Mouse (Mus musculus): ENCODE measurements around the gene Ctss. TPM values are rescaled to one million over a fixed set of nuclear protein-coding genes. Genes with fewer than 3 reads are reported as not detected.

The Ctss gene
- polyA plus RNA-seq (2015; fragmentation: Nextera tagmentation; extraction: Ambion mirVana), result 11.1 and 12.9 TPM in 2 replicates

DNA sequence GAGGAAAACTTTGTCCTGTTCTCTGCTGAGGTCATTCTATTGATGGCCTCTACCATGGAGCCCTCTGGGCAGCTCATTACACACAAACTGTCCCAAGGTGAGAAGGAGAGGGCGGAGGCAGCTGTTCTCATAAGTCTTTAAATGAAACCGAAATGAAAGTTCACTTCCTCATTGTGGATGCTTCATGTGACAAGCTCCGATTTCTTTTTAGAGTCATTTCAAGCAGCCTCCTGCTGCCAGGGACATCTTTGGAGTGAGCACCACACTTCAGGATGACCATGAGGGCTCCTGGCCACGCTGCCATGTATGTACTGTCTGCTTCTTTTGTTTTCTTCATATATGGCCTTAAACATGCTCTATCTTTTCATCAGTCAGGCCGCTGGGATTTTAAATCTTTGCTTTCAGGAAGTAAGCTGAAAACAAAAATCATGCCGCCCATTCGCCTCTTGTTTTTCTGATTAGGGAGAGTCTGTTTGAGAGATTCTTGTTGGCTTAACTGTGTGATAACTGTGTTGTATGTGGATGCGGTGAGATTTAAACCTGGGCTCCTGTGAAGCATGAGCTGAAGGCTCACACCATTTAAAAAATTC, at the start of gene Ctss:
Gene Ctss (plus strand): TSS at position 165 of the 590 bp plus-strand sequence.
- Histone ChIP-seq H3K4me1 (no peaks in the 10 kb centered on the region), H3K27me3 (replicated peaks) (no peaks in the 10 kb centered on the region), H3K36me3 (replicated peaks) (no peaks in the 10 kb centered on the region), H3K27ac (no peak within 1 kb of the TSS), H3K9ac (no peak within 1 kb of the TSS), H3K4me3 (no peak within 1 kb of the TSS), H3K9me3 (no peaks in the 10 kb centered on the region), H3K4me2 (no peak within 1 kb of the TSS)
- 91% methylated on average over 8 of the region's 8 CpGs for WGBS
- no peak for ATAC-seq (replicated peaks)

DNA sequence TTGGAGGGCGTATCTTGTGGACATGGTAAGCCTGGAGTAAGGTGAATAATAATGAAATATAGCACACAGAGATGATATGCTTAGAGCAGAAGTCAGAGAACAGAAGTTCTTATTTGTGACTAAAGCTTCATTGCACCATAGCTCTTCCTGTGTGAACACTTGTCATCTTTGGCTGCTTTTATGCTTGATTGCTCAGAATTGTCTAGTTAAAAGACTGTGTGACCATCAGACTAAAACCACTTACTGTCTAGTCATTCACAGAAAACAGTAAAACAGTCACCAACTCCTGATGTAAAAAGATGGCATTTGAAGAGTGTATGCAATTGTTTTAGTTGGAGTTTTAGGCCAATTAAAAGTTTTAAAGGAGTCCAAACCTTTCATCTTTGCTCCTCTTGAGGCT, 47.6 kb upstream of the Ctss start:
- Histone ChIP-seq H3K9ac (no peak overlapping the region), H3K27ac (no peak overlapping the region), H3K4me1 (no peaks in the 10 kb centered on the region), H3K36me3 (replicated peaks) (peaks cover 33% of the 10 kb centered on the region; the same call in 1 of the 2 replicates), H3K27me3 (replicated peaks) (no peaks in the 10 kb centered on the region), H3K4me2 (no peak overlapping the region), H3K9me3 (no peaks in the 10 kb centered on the region), H3K4me3 (no peak overlapping the region)
- ATAC-seq (replicated peaks), result no peak
- WGBS, result 92% methylated on average over 1 of the region's 1 CpGs

DNA sequence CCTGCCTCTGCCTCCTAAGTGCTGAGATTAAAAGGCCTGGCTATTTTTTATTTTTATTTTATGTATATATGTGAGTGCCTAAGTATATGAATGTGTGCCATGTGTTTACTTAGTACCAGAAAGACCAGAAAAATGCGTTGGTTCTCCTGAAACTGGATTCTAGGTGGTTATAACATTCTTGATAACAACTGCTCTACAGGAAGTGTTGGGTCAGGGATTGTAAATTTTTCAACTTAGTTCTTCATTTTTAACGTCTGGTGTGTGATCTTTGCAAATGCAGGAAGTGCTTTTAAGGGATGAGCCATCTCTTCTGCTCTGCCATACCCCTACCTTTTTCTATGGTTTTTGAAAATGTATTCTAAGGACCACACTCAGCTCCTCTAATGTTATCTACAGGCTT, 40.2 kb upstream of the Ctss start:
- no peaks in the 10 kb centered on the region for H3K4me1 ChIP-seq
- 96% methylated on average over 2 of the region's 2 CpGs for WGBS
- H3K27me3 ChIP-seq (replicated peaks), result no peaks in the 10 kb centered on the region
- no peak overlapping the region for H3K9ac ChIP-seq
- H3K9me3 ChIP-seq, result no peaks in the 10 kb centered on the region
- no peak for ATAC-seq (replicated peaks)
- H3K27ac ChIP-seq, result no peak overlapping the region
- H3K4me2 ChIP-seq, result no peak overlapping the region
- no peak overlapping the region for H3K4me3 ChIP-seq
- H3K36me3 ChIP-seq (replicated peaks), result peaks cover 40% of the 10 kb centered on the region

DNA sequence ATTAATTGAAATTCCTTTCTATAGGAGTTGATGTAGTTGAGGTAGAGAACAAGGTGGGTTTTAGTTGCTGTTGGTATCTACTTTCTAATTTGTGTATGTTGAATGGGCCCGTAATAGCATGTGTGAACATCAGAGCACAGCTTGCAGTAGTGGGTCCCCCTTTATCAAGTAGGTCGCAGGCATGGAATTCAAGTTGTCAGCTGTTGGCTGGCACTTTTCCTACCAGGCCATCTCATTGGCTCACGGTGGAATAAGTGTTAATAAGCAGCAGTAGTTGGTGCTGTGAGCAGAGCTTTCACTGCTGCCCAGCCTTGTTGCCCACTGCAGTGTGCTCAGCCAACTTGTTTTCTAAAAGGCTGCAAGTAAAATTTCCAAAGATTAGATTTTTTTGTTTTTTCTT, 37.9 kb upstream of the Ctss start:
- H3K4me1 ChIP-seq, result no peaks in the 10 kb centered on the region
- H3K4me3 ChIP-seq, result no peak overlapping the region
- no peak overlapping the region for H3K27ac ChIP-seq
- peaks cover 40% of the 10 kb centered on the region for H3K36me3 ChIP-seq (replicated peaks)
- no peaks in the 10 kb centered on the region for H3K27me3 ChIP-seq (replicated peaks)
- H3K9me3 ChIP-seq, result no peaks in the 10 kb centered on the region
- no peak overlapping the region for H3K9ac ChIP-seq
- no peak overlapping the region for H3K4me2 ChIP-seq
- no peak for ATAC-seq (replicated peaks)
- 92% methylated on average over 3 of the region's 3 CpGs for WGBS

DNA sequence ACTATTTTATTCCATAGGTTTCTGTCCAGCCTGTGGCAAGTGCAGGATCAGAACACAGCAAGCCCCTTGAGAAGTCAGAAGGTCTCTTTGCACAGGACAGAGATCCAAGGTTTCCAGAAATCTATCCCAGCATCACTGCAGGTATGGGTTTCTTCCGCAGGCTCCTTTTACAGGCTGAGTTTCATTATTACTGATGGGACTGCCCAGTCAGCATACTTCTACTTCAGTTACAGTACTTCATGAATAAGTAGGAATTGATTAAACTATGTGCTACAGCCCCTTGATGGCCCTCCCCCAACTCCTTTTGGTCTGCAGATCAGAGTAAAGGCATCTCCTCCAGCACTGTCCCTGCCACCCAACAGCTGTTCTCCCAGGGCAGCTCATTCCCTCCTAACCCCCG, 36.3 kb upstream of the Ctss start:
- no peak for ATAC-seq (replicated peaks)
- no peak overlapping the region for H3K27ac ChIP-seq
- H3K36me3 ChIP-seq (replicated peaks), result peaks cover 40% of the 10 kb centered on the region
- H3K4me2 ChIP-seq, result no peak overlapping the region
- no peak overlapping the region for H3K9ac ChIP-seq
- no peaks in the 10 kb centered on the region for H3K27me3 ChIP-seq (replicated peaks)
- no peaks in the 10 kb centered on the region for H3K4me1 ChIP-seq
- WGBS, result 97% methylated on average over 2 of the region's 2 CpGs
- H3K4me3 ChIP-seq, result no peak overlapping the region
- no peaks in the 10 kb centered on the region for H3K9me3 ChIP-seq

DNA sequence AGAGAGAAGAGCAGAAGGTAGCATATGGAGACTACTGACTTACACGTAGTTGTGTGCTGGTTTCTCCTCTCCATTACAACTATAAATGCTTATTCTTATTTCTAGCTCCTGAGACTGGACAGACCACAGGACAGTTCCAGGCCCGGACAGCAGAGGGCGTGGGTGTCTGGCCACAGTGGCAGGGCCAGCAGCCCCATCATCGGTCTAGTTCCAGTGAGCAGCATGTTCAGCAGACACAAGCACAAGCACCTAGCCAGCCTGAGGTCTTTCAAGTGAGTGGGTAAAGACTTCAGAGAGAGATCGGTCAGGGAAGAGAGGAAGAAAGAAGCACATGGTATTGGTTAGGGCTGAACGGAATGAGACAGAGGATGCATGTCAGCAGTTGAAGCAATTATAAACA, 32.2 kb upstream of the Ctss start:
- WGBS, result 66% methylated on average over 6 of the region's 6 CpGs
- ATAC-seq (replicated peaks), result no peak
- peaks cover 17% of the 10 kb centered on the region for H3K36me3 ChIP-seq (replicated peaks)

DNA sequence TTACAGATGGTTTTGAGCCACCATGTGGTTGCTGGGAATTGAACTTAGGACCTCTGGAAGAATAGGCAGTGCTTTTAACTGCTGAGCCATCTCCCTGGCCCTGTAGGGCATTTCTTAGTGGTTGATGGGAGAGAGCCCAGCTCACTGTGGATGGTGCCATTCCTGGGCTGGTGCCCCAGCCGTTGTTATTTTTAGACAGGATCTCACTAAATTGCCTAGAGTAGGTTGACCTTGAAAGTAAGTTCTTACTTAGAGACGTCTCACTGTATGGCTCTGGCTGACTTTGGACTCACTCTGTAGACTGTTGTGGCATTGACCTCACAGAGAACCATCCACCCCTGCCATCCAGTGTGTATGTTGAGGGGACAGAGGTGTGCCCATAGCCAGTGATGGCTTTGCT, 28.4 kb upstream of the Ctss start:
- 95% methylated on average over 2 of the region's 2 CpGs for WGBS
- H3K27me3 ChIP-seq (replicated peaks), result no peaks in the 10 kb centered on the region

More for the DNA sequence above, 32.2 kb upstream of the Ctss start:
- H3K4me3 ChIP-seq, result no peak overlapping the region
- no peak overlapping the region for H3K9ac ChIP-seq
- no peaks in the 10 kb centered on the region for H3K9me3 ChIP-seq
- no peak overlapping the region for H3K27ac ChIP-seq
- no peaks in the 10 kb centered on the region for H3K27me3 ChIP-seq (replicated peaks)
- no peaks in the 10 kb centered on the region for H3K4me1 ChIP-seq
- H3K4me2 ChIP-seq, result no peak overlapping the region

DNA sequence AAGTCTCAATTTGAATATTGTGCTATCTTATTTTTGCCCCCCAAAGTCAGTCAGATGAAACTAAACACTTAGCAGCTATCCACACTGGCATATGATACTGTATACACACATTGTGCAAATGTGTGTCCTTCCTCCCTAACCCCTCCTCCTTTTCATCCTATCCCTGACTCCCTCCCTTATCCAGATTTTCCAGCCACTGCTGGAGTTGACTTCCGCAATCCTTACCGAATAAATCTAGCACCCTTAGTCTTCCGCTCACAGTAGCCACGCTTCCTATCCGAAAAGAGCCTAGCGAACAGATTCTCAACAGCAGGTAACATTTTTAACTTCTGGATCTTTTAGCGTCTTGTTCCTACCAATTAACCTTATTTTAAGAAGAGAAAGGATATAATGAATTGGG, 27.6 kb upstream of the Ctss start, which contains the start of gene Ctsk:
Gene Ctsk (plus strand): TSS at position 233 of the 400 bp plus-strand sequence.
- WGBS, result 88% methylated on average over 7 of the region's 7 CpGs
- no peaks in the 10 kb centered on the region for H3K27me3 ChIP-seq (replicated peaks)
- H3K4me3 ChIP-seq, result no peak within 1 kb of the TSS

More for the DNA sequence above, 28.4 kb upstream of the Ctss start:
- no peak overlapping the region for H3K27ac ChIP-seq
- no peaks in the 10 kb centered on the region for H3K9me3 ChIP-seq
- no peaks in the 10 kb centered on the region for H3K4me1 ChIP-seq
- no peak overlapping the region for H3K9ac ChIP-seq
- H3K4me2 ChIP-seq, result no peak overlapping the region
- H3K4me3 ChIP-seq, result no peak overlapping the region
- no peaks in the 10 kb centered on the region; the same call in none of the 2 replicates for H3K36me3 ChIP-seq (replicated peaks)
- ATAC-seq (replicated peaks), result no peak

DNA sequence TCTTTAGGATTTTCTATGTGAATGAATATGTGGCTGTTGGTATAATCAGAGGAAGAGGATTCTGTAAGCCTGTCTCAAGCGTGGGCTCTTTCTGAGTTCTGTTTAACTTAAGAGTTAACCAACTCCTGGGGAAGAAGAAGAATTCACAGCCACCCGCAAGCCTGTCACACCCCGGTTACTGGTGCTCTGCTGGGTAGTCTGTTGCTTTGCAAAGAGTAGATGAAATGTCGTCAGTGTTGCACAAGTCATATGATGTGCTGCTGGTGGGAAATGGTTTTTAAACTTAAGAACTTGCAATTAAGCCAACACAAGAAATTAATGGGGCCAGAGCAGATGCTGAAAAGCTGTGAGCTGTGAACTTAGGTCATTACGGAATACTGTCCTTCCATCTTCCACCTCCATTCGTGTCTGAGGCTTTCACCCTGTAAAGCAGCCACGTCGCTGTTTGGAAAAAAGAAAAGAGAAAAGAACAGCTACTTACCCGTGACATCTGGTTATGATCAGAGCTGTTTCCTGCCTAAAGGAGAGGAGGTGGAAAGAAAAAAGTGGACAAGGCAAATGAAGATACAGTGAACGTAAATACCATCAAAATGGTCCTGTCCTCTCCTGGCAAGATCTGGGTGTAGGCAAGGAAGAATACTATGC, 27.0 kb upstream of the Ctss start:
- no peak overlapping the region for H3K9ac ChIP-seq
- no peak for ATAC-seq (replicated peaks)
- H3K27me3 ChIP-seq (replicated peaks), result no peaks in the 10 kb centered on the region
- H3K27ac ChIP-seq, result no peak overlapping the region
- H3K36me3 ChIP-seq (replicated peaks), result no peaks in the 10 kb centered on the region; the same call in none of the 2 replicates
- no peaks in the 10 kb centered on the region for H3K9me3 ChIP-seq
- 73% methylated on average over 10 of the region's 10 CpGs for WGBS
- H3K4me2 ChIP-seq, result no peak overlapping the region
- no peak overlapping the region for H3K4me3 ChIP-seq
- no peaks in the 10 kb centered on the region for H3K4me1 ChIP-seq

More for the DNA sequence above, 27.6 kb upstream of the Ctss start, which contains the start of gene Ctsk:
- ATAC-seq (replicated peaks), result no peak
- H3K9me3 ChIP-seq, result no peaks in the 10 kb centered on the region
- H3K27ac ChIP-seq, result no peak within 1 kb of the TSS
- no peaks in the 10 kb centered on the region for H3K4me1 ChIP-seq
- H3K9ac ChIP-seq, result no peak within 1 kb of the TSS
- H3K4me2 ChIP-seq, result no peak within 1 kb of the TSS
- no peaks in the 10 kb centered on the region; the same call in none of the 2 replicates for H3K36me3 ChIP-seq (replicated peaks)

DNA sequence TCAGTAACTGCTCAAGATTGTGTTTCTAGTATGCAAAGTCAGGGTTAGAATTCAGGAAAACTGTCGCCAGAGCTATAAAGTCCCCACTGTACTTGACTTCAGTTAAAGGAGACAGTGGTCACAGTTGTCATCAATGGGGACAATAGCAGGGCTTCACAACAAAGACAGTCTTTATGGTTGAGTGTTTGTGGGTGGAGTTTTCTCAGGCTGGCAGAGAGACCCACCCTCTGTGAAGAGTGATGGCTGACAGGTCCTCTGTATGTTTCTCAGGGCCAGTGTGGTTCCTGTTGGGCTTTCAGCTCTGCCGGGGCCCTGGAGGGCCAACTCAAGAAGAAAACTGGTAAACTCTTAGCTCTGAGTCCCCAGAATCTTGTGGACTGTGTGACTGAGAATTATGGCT, 24.3 kb upstream of the Ctss start:
- Histone ChIP-seq H3K4me1 (no peaks in the 10 kb centered on the region), H3K27me3 (replicated peaks) (no peaks in the 10 kb centered on the region), H3K27ac (no peak overlapping the region), H3K4me3 (no peak overlapping the region), H3K9me3 (no peaks in the 10 kb centered on the region), H3K4me2 (no peak overlapping the region), H3K36me3 (replicated peaks) (no peaks in the 10 kb centered on the region), H3K9ac (no peak overlapping the region)
- no peak for ATAC-seq (replicated peaks)
- 42% methylated on average over 2 of the region's 2 CpGs for WGBS

DNA sequence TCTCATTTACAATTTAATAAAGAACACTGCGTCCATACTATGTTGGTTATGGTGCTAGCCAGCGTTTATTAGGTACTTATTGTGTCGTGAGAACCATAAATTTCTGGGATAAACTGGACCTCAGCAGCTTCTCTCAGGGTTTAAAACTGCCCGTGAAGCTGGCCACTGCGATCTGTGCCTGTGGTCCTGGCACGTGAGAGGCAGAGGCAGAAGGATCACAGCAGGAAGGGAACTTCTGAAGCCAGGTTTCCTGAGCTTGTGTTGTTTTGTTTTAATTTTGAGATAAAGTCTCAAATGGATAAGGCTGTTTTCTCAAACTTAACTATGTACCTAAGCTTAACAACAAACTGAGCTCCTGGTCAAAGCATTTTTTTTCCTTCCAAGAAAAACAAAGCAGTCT, 17.2 kb upstream of the Ctss start:
- WGBS, result 80% methylated on average over 6 of the region's 6 CpGs
- no peak for ATAC-seq (replicated peaks)

DNA sequence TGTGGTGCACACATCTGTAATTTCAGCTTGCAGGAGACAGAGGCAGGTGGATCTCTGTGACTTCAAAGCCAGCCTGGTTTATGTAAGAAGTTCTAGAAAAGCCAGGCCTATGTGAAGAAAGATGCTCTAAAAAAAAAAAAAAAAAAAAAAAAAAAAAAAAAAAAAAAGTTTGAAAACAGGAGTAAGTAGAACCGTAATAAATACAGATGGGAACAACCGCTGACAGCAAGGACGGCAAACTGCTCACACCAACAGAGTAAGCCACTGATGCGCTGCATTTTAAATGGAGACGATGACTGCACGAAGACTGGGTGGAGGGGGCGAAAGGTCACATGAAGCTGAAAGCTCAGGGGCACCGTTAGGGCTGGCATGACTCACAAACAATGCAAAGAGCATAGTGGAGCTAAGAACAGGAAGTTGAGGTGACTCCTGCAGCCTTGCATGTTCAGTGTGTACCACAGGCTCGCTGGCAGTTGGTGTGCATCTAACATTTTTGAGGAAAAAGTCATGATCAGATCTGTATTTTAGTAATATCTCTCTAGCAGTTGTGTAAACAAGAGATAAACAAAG, 14.9 kb upstream of the Ctss start:
- Histone ChIP-seq H3K27me3 (replicated peaks) (no peaks in the 10 kb centered on the region), H3K4me3 (no peak overlapping the region), H3K9ac (no peak overlapping the region), H3K4me1 (no peaks in the 10 kb centered on the region), H3K4me2 (no peak overlapping the region), H3K27ac (no peak overlapping the region), H3K36me3 (replicated peaks) (no peaks in the 10 kb centered on the region), H3K9me3 (no peaks in the 10 kb centered on the region)
- no peak for ATAC-seq (replicated peaks)
- WGBS, result 70% methylated on average over 9 of the region's 9 CpGs

More for the DNA sequence above, 17.2 kb upstream of the Ctss start:
- no peaks in the 10 kb centered on the region for H3K36me3 ChIP-seq (replicated peaks)
- no peak overlapping the region for H3K4me2 ChIP-seq
- H3K4me1 ChIP-seq, result no peaks in the 10 kb centered on the region
- no peaks in the 10 kb centered on the region for H3K9me3 ChIP-seq
- H3K27ac ChIP-seq, result no peak overlapping the region
- H3K27me3 ChIP-seq (replicated peaks), result no peaks in the 10 kb centered on the region
- no peak overlapping the region for H3K4me3 ChIP-seq
- no peak overlapping the region for H3K9ac ChIP-seq
